Mouse (Mus musculus) c-Kit-positive CD71-negative TER-119-negative erythroid progenitor cells, embryonic 14.5 days (primary cell): Measurements from ENCODE around the gene Cnn2.

Experiments used
- DNase-seq: peaks from one replicate; pipeline ENCODE4 v3.0.0-alpha.2; 2013; ENCODE audit warnings: low read depth

Gene Cnn2

GRCm38 (mm10) chr10:80019471-80020131 lies 31.2 kb downstream of the Cnn2 start:
- no peak for DNase-seq

GRCm38 (mm10) chr10:80020191-80020590 lies 31.8 kb downstream of the Cnn2 start:
- no peak for DNase-seq

- no peak for DNase-seq
Observed at GRCm38 (mm10) chr10:80020603-80021319, 32.4 kb downstream of the Cnn2 start.

- DNase-seq = no peak
Observed at GRCm38 (mm10) chr10:80021320-80021641, 32.9 kb downstream of the Cnn2 start.

GRCm38 (mm10) chr10:80022164-80022563 lies 33.8 kb downstream of the Cnn2 start:
- DNase-seq = no peak

GRCm38 (mm10) chr10:80022806-80023205 lies 34.4 kb downstream of the Cnn2 start:
- DNase-seq = no peak

- no peak for DNase-seq
Observed at GRCm38 (mm10) chr10:80023758-80024157, 35.4 kb downstream of the Cnn2 start.

GRCm38 (mm10) chr10:80024229-80025043 lies 36.1 kb downstream of the Cnn2 start:
- no peak for DNase-seq

GRCm38 (mm10) chr10:80025044-80025347 lies 36.6 kb downstream of the Cnn2 start:
- DNase-seq = no peak

GRCm38 (mm10) chr10:80025463-80025862 lies 37.1 kb downstream of the Cnn2 start:
- no peak for DNase-seq

GRCm38 (mm10) chr10:80025889-80026288 lies 37.5 kb downstream of the Cnn2 start:
- no peak for DNase-seq

- DNase-seq = no peak
Observed at GRCm38 (mm10) chr10:80027681-80028520, 39.5 kb downstream of the Cnn2 start.

GRCm38 (mm10) chr10:80028521-80028846 lies 40.1 kb downstream of the Cnn2 start:
- no peak for DNase-seq

GRCm38 (mm10) chr10:80030191-80030590 lies 41.8 kb downstream of the Cnn2 start:
- no peak for DNase-seq

GRCm38 (mm10) chr10:80030736-80031135 lies 42.4 kb downstream of the Cnn2 start:
- DNase-seq = no peak

GRCm38 (mm10) chr10:80032799-80033480 lies 44.6 kb downstream of the Cnn2 start:
- DNase-seq = peak; percentile 72

GRCm38 (mm10) chr10:80033511-80034391 lies 45.4 kb downstream of the Cnn2 start:
- no peak for DNase-seq

- no peak for DNase-seq
Observed at GRCm38 (mm10) chr10:80035148-80035547, 46.8 kb downstream of the Cnn2 start.

GRCm38 (mm10) chr10:80035686-80036085 lies 47.3 kb downstream of the Cnn2 start:
- DNase-seq = no peak

- DNase-seq = no peak
Observed at GRCm38 (mm10) chr10:80036832-80037231, 48.4 kb downstream of the Cnn2 start.

- peak; percentile 97 for DNase-seq
Observed at GRCm38 (mm10) chr10:80039559-80039979, 51.2 kb downstream of the Cnn2 start, which contains the start of gene Polr2e. Gene Polr2e (minus strand): TSS chr10:80039795.
